Mouse (Mus musculus) CH12.LX (cell line): ENCODE measurements around the gene Cask. TPM values are rescaled to one million over a fixed set of nuclear protein-coding genes. Genes with fewer than 3 reads are reported as not detected.

Experiments
- DNase-seq: peaks from one replicate; pipeline ENCODE4 v3.0.0-alpha.2; 2013; ENCODE audit errors: extremely low read depth
- H3K27ac ChIP-seq: 2 replicates; pipeline ENCODE4 v1.5.1; 2012; ENCODE audit warnings: low read depth, mild to moderate bottlenecking, control low read depth, moderate library complexity; ENCODE audit not compliant: insufficient read depth
- H3K27me3 ChIP-seq: replicated peaks from 2 replicates; pipeline ENCODE3; 2012; ENCODE audit warnings: inconsistent platforms
- H3K36me3 ChIP-seq, 2 experiments: replicated peaks in 1 of 2; 2 replicates each; pipeline versions ENCODE3 to v1.6.1; 2012; ENCODE audit warnings: inconsistent platforms in 1 of 2, low read length in 1 of 2, mild to moderate bottlenecking in 1 of 2, mixed read lengths in 1 of 2, moderate library complexity in 1 of 2; ENCODE audit not compliant: control insufficient read depth in 1 of 2, insufficient read depth in 1 of 2
- H3K4me1 ChIP-seq, 2 experiments: 2 replicates each; pipeline ENCODE4 v1.6.1; 2012; ENCODE audit warnings: inconsistent platforms in 1 of 2, moderate library complexity in 1 of 2; ENCODE audit not compliant: insufficient read depth in 2 of 2, control insufficient read depth in 1 of 2
- H3K4me2 ChIP-seq: 2 replicates; pipeline ENCODE4 v1.6.1; 2012; ENCODE audit warnings: low read depth, mild to moderate bottlenecking, control low read depth; ENCODE audit not compliant: poor library complexity, insufficient read depth, severe bottlenecking
- H3K4me3 ChIP-seq, 3 experiments: fragments of 150-350 bp in 1 of 3; sonication (generic) in 1 of 3; replicated peaks in 1 of 3; 2 replicates each; pipeline versions ENCODE3 to v1.5.1; 2011 to 2012; ENCODE audit warnings: low read depth in 2 of 3, low read length in 2 of 3, mild to moderate bottlenecking in 2 of 3, moderate library complexity in 2 of 3, control low read depth in 1 of 3, improper control_type of control experiment in 1 of 3, inconsistent platforms in 1 of 3, mixed read lengths in 1 of 3; ENCODE audit not compliant: poor library complexity in 1 of 3
- H3K79me2 ChIP-seq: replicated peaks from 2 replicates; pipeline ENCODE4 v1.6.1; 2012; ENCODE audit warnings: mild to moderate bottlenecking, moderate library complexity; ENCODE audit not compliant: control insufficient read depth, poor library complexity, insufficient read depth, severe bottlenecking; ENCODE audit errors: extremely low read depth
- H3K9ac ChIP-seq: 2 replicates; pipeline ENCODE4 v1.6.1; 2012; ENCODE audit warnings: low read depth, mild to moderate bottlenecking, control low read depth, moderate library complexity; ENCODE audit not compliant: insufficient read depth
- H3K9me3 ChIP-seq: replicated peaks from 2 replicates; pipeline ENCODE3; 2012; ENCODE audit warnings: low read length, inconsistent platforms, mixed read lengths
- ELF1 ChIP-seq: IDR thresholded peaks from 2 replicates; pipeline ENCODE4 v1.6.1; 2014; ENCODE audit warnings: low read depth, mild to moderate bottlenecking, inconsistent platforms, low read length, improper control_type of control experiment
- ETS1 ChIP-seq: conservative IDR thresholded peaks from 2 replicates; pipeline ENCODE4 v1.6.1; 2012; ENCODE audit warnings: low read depth, mild to moderate bottlenecking, inconsistent platforms, low read length, improper control_type of control experiment, moderate library complexity
- GABPA ChIP-seq: IDR thresholded peaks from 2 replicates; pipeline ENCODE4 v1.6.1; 2012; ENCODE audit warnings: low read depth, low read length, improper control_type of control experiment, inconsistent platforms; ENCODE audit not compliant: insufficient replicate concordance
- HCFC1 ChIP-seq: IDR thresholded peaks from 2 replicates; pipeline ENCODE4 v1.6.1; 2012; ENCODE audit warnings: low read depth, mild to moderate bottlenecking, inconsistent platforms, low read length, improper control_type of control experiment
- IRF4 ChIP-seq: IDR thresholded peaks from 2 replicates; pipeline ENCODE4 v1.6.1; 2014; ENCODE audit warnings: low read depth, mild to moderate bottlenecking, inconsistent platforms, low read length, improper control_type of control experiment
- MAFK ChIP-seq: IDR thresholded peaks from 2 replicates; pipeline ENCODE4 v1.6.1; 2011; ENCODE audit warnings: low read length, improper control_type of control experiment; ENCODE audit not compliant: insufficient replicate concordance
- MAX ChIP-seq: IDR thresholded peaks from 2 replicates; pipeline ENCODE4 v1.6.1; 2011; ENCODE audit warnings: low read length, improper control_type of control experiment
- MYC ChIP-seq: IDR thresholded peaks from 2 replicates; pipeline ENCODE4 v1.6.1; 2011; ENCODE audit warnings: low read depth, mild to moderate bottlenecking, improper control_type of control experiment, low read length
- POLR2A ChIP-seq: IDR thresholded peaks from 2 replicates; pipeline ENCODE4 v1.6.1; 2011; ENCODE audit warnings: low read depth, mild to moderate bottlenecking, improper control_type of control experiment, low read length
- RAD21 ChIP-seq: IDR thresholded peaks from 2 replicates; pipeline ENCODE4 v1.6.1; 2011; ENCODE audit warnings: low read depth, mild to moderate bottlenecking, low read length, improper control_type of control experiment, moderate library complexity
- RCOR1 ChIP-seq: conservative IDR thresholded peaks from 2 replicates; pipeline ENCODE4 v1.6.1; 2012; ENCODE audit warnings: low read depth, mild to moderate bottlenecking, inconsistent platforms, low read length, improper control_type of control experiment
- SIN3A ChIP-seq: IDR thresholded peaks from 2 replicates; pipeline ENCODE4 v1.6.1; 2012; ENCODE audit warnings: low read length, improper control_type of control experiment, inconsistent platforms
- TBP ChIP-seq: conservative IDR thresholded peaks from 2 replicates; pipeline ENCODE4 v1.6.1; 2011; ENCODE audit warnings: low read depth, low read length, improper control_type of control experiment
- USF1 ChIP-seq: IDR thresholded peaks from 2 replicates; pipeline ENCODE4 v1.6.1; 2014; ENCODE audit warnings: low read depth, mild to moderate bottlenecking, inconsistent platforms, low read length, improper control_type of control experiment
- ZC3H11A ChIP-seq: IDR thresholded peaks from 2 replicates; pipeline ENCODE4 v1.6.1; 2012; ENCODE audit warnings: low read depth, mild to moderate bottlenecking, inconsistent platforms, low read length, improper control_type of control experiment
- ZMIZ1 ChIP-seq: IDR thresholded peaks from 2 replicates; pipeline ENCODE4 v1.6.1; 2012; ENCODE audit warnings: low read depth, mild to moderate bottlenecking, inconsistent platforms, low read length, improper control_type of control experiment
- dilution Hi-C: fragments of 300-500 bp; cut with MboI; formaldehyde crosslinking; loops from 2 replicates; pipeline ENCODE4 v1.14.3; 2020; ENCODE audit warnings: low sequenced_read_pairs; ENCODE audit not compliant: extremely low pct_unique_long_range_greater_than_20kb, extremely low pct_ligation_motif_present
- in situ Hi-C: fragments of 300-500 bp; cut with MboI; formaldehyde crosslinking; loops from 3 replicates; pipeline ENCODE4 v1.14.3; 2019; ENCODE audit warnings: low sequenced_read_pairs, low pct_ligation_motif_present, low pct_unique_long_range_greater_than_20kb, mixed read lengths
- polyA plus RNA-seq: library from polyadenylated mRNA; unstranded; fragments of >175 nt; gene quantifications from 2 replicates; pipeline ENCODE4 v1.2.1, GENCODE M21; 2012; ENCODE audit warnings: low read depth; ENCODE audit not compliant: insufficient read length
- total RNA-seq, 2 experiments: library from RNA; depleted of rRNA; stranded (reverse); fragments of 300-350 nt in 1 of 2; fragments of >200 nt in 1 of 2; gene quantifications; 2 replicates each; pipeline ENCODE4 v1.2.3; 2012 to 2014

The Cask gene
- total and polyA plus RNA-seq, 3 experiments: 0.40 to 5.0 (median 0.49) TPM

GRCm38 (mm10) chrX:13860145-13860544, 9.0 kb upstream of the Cask start:
- TF ChIP-seq RCOR1 (no peak), MYC (no peak), ZC3H11A (no peak), MAX (no peak)
- no peak overlapping the region for H3K4me2 ChIP-seq
- H3K36me3 ChIP-seq: no peaks in the 10 kb centered on the region
- H3K9ac ChIP-seq: no peak overlapping the region
- no peak overlapping the region for H3K27ac ChIP-seq
- H3K9me3 ChIP-seq: no peaks in the 10 kb centered on the region
- DNase-seq: no peak
- H3K27me3 ChIP-seq: no peaks in the 10 kb centered on the region
- dilution Hi-C loops: no loop called here
- H3K4me1 ChIP-seq: no peaks in the 10 kb centered on the region
- no peak overlapping the region for H3K4me3 ChIP-seq
- H3K79me2 ChIP-seq: no peaks in the 10 kb centered on the region
- in situ Hi-C loops: no loop called here

DNA sequence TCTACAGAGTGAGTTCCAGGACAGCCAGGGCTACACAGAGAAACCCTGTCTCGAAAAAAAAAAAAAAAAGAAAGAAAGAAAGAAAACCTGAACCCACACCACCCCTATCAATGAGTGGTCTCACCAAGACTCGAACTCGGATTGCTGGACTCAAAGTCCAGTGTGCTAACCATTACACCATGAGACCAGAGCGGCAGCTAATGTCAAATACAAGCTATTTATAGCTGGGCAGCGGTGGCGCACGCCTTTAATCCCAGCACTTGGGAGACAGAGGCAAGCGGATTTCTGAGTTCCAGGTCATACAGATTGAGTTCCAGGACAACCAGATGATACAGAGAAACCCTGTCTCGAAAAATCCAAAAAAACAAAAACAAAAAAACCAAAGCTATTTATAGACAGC, 7.9 kb upstream of the Cask start:
- no peak for TF ChIP-seq SIN3A
- TF ChIP-seq POLR2A: no peak
- TF ChIP-seq ELF1: no peak
- TF ChIP-seq MAFK: no peak
- TF ChIP-seq GABPA: no peak
- TF ChIP-seq TBP: 0 out of 2 replicates have a peak, but pooled peaks have one; percentile 33
- TF ChIP-seq ZMIZ1: no peak
- Histone ChIP-seq H3K79me2 (no peaks in the 10 kb centered on the region), H3K9me3 (no peaks in the 10 kb centered on the region), H3K9ac (no peak overlapping the region), H3K36me3 (no peaks in the 10 kb centered on the region), H3K4me3 (no peak overlapping the region), H3K27me3 (no peaks in the 10 kb centered on the region), H3K4me1 (no peaks in the 10 kb centered on the region), H3K27ac (no peak overlapping the region), H3K4me2 (no peak overlapping the region)
- dilution Hi-C loops (no loop called here), in situ Hi-C loops (no loop called here)
- no peak for DNase-seq

DNA sequence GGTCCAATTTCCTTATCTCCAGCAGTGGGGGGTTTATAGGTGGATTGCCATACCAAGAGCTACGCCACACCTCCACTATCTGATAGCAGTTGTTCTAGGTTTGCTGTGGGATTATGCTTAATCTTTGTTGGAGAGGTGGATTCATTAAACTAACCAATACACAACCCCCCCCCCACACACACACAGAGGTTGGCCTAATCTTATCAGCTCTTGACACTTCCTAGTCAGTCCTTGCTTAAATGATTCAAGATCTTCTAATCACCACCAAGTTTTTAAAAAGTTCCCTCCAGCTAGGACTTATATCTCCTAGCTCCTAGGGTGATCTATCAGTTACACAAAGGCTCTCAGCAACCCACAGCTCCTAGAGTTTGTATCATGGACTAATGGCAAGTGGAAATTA, 2.7 kb downstream of the Cask start:
- Histone ChIP-seq H3K9ac (no peak overlapping the region), H3K27ac (no peak overlapping the region), H3K9me3 (peaks cover 6% of the 10 kb centered on the region), H3K79me2 (no peaks in the 10 kb centered on the region), H3K4me2 (no peak overlapping the region), H3K27me3 (no peaks in the 10 kb centered on the region), H3K4me3 (no peak overlapping the region), H3K36me3 (no peaks in the 10 kb centered on the region), H3K4me1 (no peaks in the 10 kb centered on the region)
- DNase-seq: no peak
- TF ChIP-seq RAD21 (no peak), USF1 (no peak), ETS1 (no peak), IRF4 (no peak), ZC3H11A (no peak), HCFC1 (no peak)
- dilution Hi-C loops (no loop called here), in situ Hi-C loops (no loop called here)
